Mouse (Mus musculus) hindbrain, embryonic 10.5 days (tissue): ENCODE results near the gene Atmin. TPM values are rescaled to one million over a fixed set of nuclear protein-coding genes. Genes with fewer than 3 reads are reported as not detected.

Experiments used
- DNase-seq: peaks from one replicate; pipeline ENCODE4 v3.0.0-alpha.2; 2017; ENCODE audit warnings: low spot score
- H3K27ac ChIP-seq: fragments of 300-500 bp; sonication (generic); 2 replicates; pipeline ENCODE4 v1.5.1; 2016; ENCODE audit warnings: mild to moderate bottlenecking, moderate library complexity
- H3K27me3 ChIP-seq: fragments of 300-500 bp; sonication (generic); 2 replicates; pipeline ENCODE4 v1.6.1; 2016; ENCODE audit warnings: mild to moderate bottlenecking; ENCODE audit not compliant: poor library complexity, insufficient read depth, severe bottlenecking
- H3K36me3 ChIP-seq: fragments of 300-500 bp; sonication (generic); 2 replicates; pipeline ENCODE4 v1.6.1; 2016; ENCODE audit warnings: mild to moderate bottlenecking, moderate library complexity
- H3K4me1 ChIP-seq: fragments of 300-500 bp; sonication (generic); replicated peaks from 2 replicates; pipeline ENCODE4 v1.6.1; 2016; ENCODE audit warnings: mild to moderate bottlenecking
- H3K4me3 ChIP-seq: fragments of 300-500 bp; sonication (generic); 2 replicates; pipeline ENCODE4 v1.5.1; 2016; ENCODE audit warnings: mild to moderate bottlenecking, moderate library complexity
- H3K9me3 ChIP-seq: fragments of 300-500 bp; sonication (generic); 2 replicates; pipeline ENCODE4 v1.6.1; 2016; ENCODE audit warnings: mild to moderate bottlenecking, moderate library complexity
- WGBS: fragments of 180-500 bp; shearing (Covaris S2); methylation state at CpG from one replicate; pipeline ENCODE4 v1.1.7; 2016; 5-methylcytosine and 5-hydroxymethylcytosine counted together
- polyA plus RNA-seq: library from polyadenylated mRNA; unstranded; fragments of >200 nt; fragmentation: Nextera tagmentation; extraction: Ambion mirVana; gene quantifications from 2 replicates; pipeline ENCODE4 v1.2.1, GENCODE M21; 2016

Atmin gene
- 13.8 and 16.0 TPM in 2 replicates for polyA plus RNA-seq

GRCm38 (mm10) chr8:116943161-116943554, at the start of gene Atmin:
TSS of gene Atmin (plus strand) at chr8:116943393.
- peak within 1 kb of the TSS; percentile 89 for H3K27ac ChIP-seq
- H3K36me3 ChIP-seq, result peaks cover 47% of the 10 kb centered on the region
- no peaks in the 10 kb centered on the region for H3K9me3 ChIP-seq
- peak within 1 kb of the TSS; percentile 89 for H3K4me3 ChIP-seq
- no peaks in the 10 kb centered on the region for H3K27me3 ChIP-seq
- WGBS, result under 1% methylated on average over 46 of the region's 46 CpGs
- peak; percentile 85 for DNase-seq
- H3K4me1 ChIP-seq, result peaks cover 35% of the 10 kb centered on the region

GRCm38 (mm10) chr8:116893938-116894337, 49.3 kb upstream of the Atmin start:
- 92% methylated on average over 11 of the region's 11 CpGs for WGBS
- no peaks in the 10 kb centered on the region for H3K27me3 ChIP-seq
- no peak overlapping the region for H3K27ac ChIP-seq
- no peaks in the 10 kb centered on the region for H3K4me1 ChIP-seq
- H3K36me3 ChIP-seq, result peaks cover 34% of the 10 kb centered on the region
- H3K9me3 ChIP-seq, result peaks cover 8% of the 10 kb centered on the region; the same call in 1 of the 2 replicates
- no peak overlapping the region for H3K4me3 ChIP-seq
- no peak for DNase-seq

GRCm38 (mm10) chr8:116895521-116895920, 47.7 kb upstream of the Atmin start:
- no peak overlapping the region for H3K4me3 ChIP-seq
- peaks cover 22% of the 10 kb centered on the region for H3K36me3 ChIP-seq
- H3K27ac ChIP-seq, result no peak overlapping the region
- H3K9me3 ChIP-seq, result peaks cover 8% of the 10 kb centered on the region; the same call in 1 of the 2 replicates
- 91% methylated on average over 6 of the region's 6 CpGs for WGBS
- no peak for DNase-seq
- H3K27me3 ChIP-seq, result no peaks in the 10 kb centered on the region
- H3K4me1 ChIP-seq, result no peaks in the 10 kb centered on the region

GRCm38 (mm10) chr8:116904736-116905135, 38.5 kb upstream of the Atmin start:
- H3K36me3 ChIP-seq, result peaks cover 55% of the 10 kb centered on the region
- no peaks in the 10 kb centered on the region for H3K27me3 ChIP-seq
- H3K27ac ChIP-seq, result no peak overlapping the region
- DNase-seq, result no peak
- H3K4me3 ChIP-seq, result no peak overlapping the region
- H3K9me3 ChIP-seq, result peaks cover 5% of the 10 kb centered on the region
- H3K4me1 ChIP-seq, result no peaks in the 10 kb centered on the region
- 98% methylated on average over 4 of the region's 4 CpGs for WGBS

- Histone ChIP-seq H3K4me3 (no peak overlapping the region), H3K36me3 (peaks cover 61% of the 10 kb centered on the region), H3K27me3 (no peaks in the 10 kb centered on the region), H3K4me1 (no peaks in the 10 kb centered on the region), H3K9me3 (peaks cover 5% of the 10 kb centered on the region), H3K27ac (no peak overlapping the region)
- WGBS, result 94% methylated on average over 4 of the region's 4 CpGs
- no peak for DNase-seq
These were observed 37.9 kb upstream of the Atmin start for GRCm38 (mm10) chr8:116905252-116905651.

- WGBS, result 94% methylated on average over 4 of the region's 4 CpGs
- Histone ChIP-seq H3K36me3 (peaks cover 66% of the 10 kb centered on the region), H3K4me1 (no peaks in the 10 kb centered on the region), H3K9me3 (peaks cover 5% of the 10 kb centered on the region), H3K4me3 (no peak overlapping the region), H3K27ac (no peak overlapping the region), H3K27me3 (no peaks in the 10 kb centered on the region)
- no peak for DNase-seq
These were observed 37.4 kb upstream of the Atmin start for GRCm38 (mm10) chr8:116905836-116906235.

GRCm38 (mm10) chr8:116921005-116921336, 22.2 kb upstream of the Atmin start:
- Histone ChIP-seq H3K4me1 (peaks cover 19% of the 10 kb centered on the region), H3K27me3 (no peaks in the 10 kb centered on the region), H3K36me3 (peaks cover 40% of the 10 kb centered on the region), H3K4me3 (peak overlapping the region; percentile 90), H3K9me3 (no peaks in the 10 kb centered on the region), H3K27ac (peak overlapping the region; percentile 97)
- under 1% methylated on average over 22 of the region's 22 CpGs for WGBS
- no peak for DNase-seq

- H3K36me3 ChIP-seq, result peaks cover 40% of the 10 kb centered on the region
- peak; percentile 95 for DNase-seq
- peak within 1 kb of the TSS; percentile 97 for H3K27ac ChIP-seq
- no peaks in the 10 kb centered on the region for H3K9me3 ChIP-seq
- H3K4me1 ChIP-seq, result peaks cover 19% of the 10 kb centered on the region
- H3K4me3 ChIP-seq, result peak within 1 kb of the TSS; percentile 90
- under 1% methylated on average over 57 of the region's 57 CpGs for WGBS
- H3K27me3 ChIP-seq, result no peaks in the 10 kb centered on the region
These were observed 21.7 kb upstream of the Atmin start, which contains the start of the genes Cmc2 and Cenpn for GRCm38 (mm10) chr8:116921337-116922059. TSS of gene Cmc2 (minus strand) at chr8:116921455. TSS of gene Cenpn (plus strand) at chr8:116921730.

- peak overlapping the region; percentile 90 for H3K4me3 ChIP-seq
- peak overlapping the region; percentile 97 for H3K27ac ChIP-seq
- peaks cover 41% of the 10 kb centered on the region for H3K36me3 ChIP-seq
- H3K27me3 ChIP-seq, result no peaks in the 10 kb centered on the region
- no peaks in the 10 kb centered on the region for H3K9me3 ChIP-seq
- DNase-seq, result no peak
- WGBS, result 37% methylated on average over 17 of the region's 17 CpGs
- H3K4me1 ChIP-seq, result peaks cover 19% of the 10 kb centered on the region
These were observed 21.0 kb upstream of the Atmin start for GRCm38 (mm10) chr8:116922060-116922757.

- no peaks in the 10 kb centered on the region for H3K9me3 ChIP-seq
- peaks cover 19% of the 10 kb centered on the region for H3K4me1 ChIP-seq
- H3K27ac ChIP-seq, result no peak overlapping the region
- H3K4me3 ChIP-seq, result no peak overlapping the region
- peaks cover 54% of the 10 kb centered on the region for H3K36me3 ChIP-seq
- no peaks in the 10 kb centered on the region for H3K27me3 ChIP-seq
- no peak for DNase-seq
- WGBS, result 95% methylated on average over 8 of the region's 8 CpGs
These were observed 19.7 kb upstream of the Atmin start for GRCm38 (mm10) chr8:116923526-116923925.

GRCm38 (mm10) chr8:116927880-116928279, 15.3 kb upstream of the Atmin start:
- Histone ChIP-seq H3K9me3 (no peaks in the 10 kb centered on the region), H3K27me3 (no peaks in the 10 kb centered on the region), H3K27ac (no peak overlapping the region), H3K4me3 (no peak overlapping the region), H3K4me1 (no peaks in the 10 kb centered on the region), H3K36me3 (peaks cover 96% of the 10 kb centered on the region)
- WGBS, result 86% methylated on average over 9 of the region's 9 CpGs
- DNase-seq, result peak; percentile 16

- peaks cover 99% of the 10 kb centered on the region for H3K36me3 ChIP-seq
- H3K27ac ChIP-seq, result no peak overlapping the region
- H3K4me3 ChIP-seq, result no peak overlapping the region
- H3K9me3 ChIP-seq, result no peaks in the 10 kb centered on the region
- H3K27me3 ChIP-seq, result no peaks in the 10 kb centered on the region
- no peak for DNase-seq
- no peaks in the 10 kb centered on the region for H3K4me1 ChIP-seq
- WGBS, result 89% methylated on average over 5 of the region's 5 CpGs
These were observed 14.6 kb upstream of the Atmin start for GRCm38 (mm10) chr8:116928588-116928987.

GRCm38 (mm10) chr8:116934976-116935375, 8.2 kb upstream of the Atmin start:
- Histone ChIP-seq H3K4me3 (no peak overlapping the region), H3K27me3 (no peaks in the 10 kb centered on the region), H3K4me1 (peaks cover 6% of the 10 kb centered on the region; the same call in 1 of the 2 replicates), H3K9me3 (no peaks in the 10 kb centered on the region), H3K27ac (peak overlapping the region; percentile 40; the same call in 1 of the 2 replicates), H3K36me3 (peaks cover 97% of the 10 kb centered on the region)
- DNase-seq, result no peak
- WGBS, result 87% methylated on average over 4 of the region's 4 CpGs
